Mouse (Mus musculus): ENCODE results near the gene Mrgpre. TPM values are rescaled to one million over a fixed set of nuclear protein-coding genes. Genes with fewer than 3 reads are reported as not detected.
A peak's percentile ranks its signal among the peaks of the same experiment; 100 is the strongest.

The Mrgpre gene
- polyA plus RNA-seq, 1 experiment from 2014 or later = 2.7 TPM

DNA sequence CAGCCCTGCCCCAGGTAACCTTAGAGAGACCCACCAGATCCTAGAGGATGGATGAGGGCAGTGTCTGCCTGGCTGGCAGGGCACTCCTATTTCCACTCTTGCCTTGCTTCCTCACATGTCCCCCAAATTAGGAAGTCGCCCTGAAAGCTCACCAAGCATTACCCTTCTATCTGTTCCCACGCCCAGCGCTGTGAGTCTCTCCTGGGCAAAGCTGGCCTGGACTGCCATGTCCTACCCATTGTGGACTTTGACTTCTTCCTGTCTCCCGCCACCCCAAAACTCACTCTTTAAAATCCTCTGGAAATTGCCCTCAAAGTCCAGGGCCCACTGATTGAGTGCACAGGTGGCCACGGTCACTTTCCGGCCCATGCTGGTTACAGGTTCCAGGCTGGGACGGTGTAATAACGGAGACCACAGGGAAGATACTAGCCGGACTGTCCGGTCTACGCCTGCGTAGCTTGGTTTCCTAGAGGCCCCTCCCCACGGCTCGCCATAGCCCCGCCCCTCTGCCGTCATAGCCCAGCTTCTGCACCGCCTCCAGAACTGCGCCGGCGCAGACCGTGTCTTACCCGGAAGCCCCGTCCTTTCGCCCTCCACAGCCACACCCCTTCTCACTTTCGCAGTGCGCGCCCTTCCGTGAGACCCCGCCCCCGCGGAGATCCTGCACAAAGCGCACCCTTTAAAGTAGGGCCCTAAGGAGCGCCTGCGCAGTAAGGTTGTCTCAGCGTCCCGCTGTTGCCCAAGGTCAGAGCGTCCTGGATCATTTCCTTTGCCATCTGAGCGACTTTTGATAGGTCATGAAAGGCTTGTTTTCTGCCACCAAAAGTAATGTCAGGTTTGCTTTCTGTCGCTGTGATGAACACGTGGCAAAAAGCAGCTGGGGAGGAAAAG, 38.3 kb upstream of the Mrgpre start, which contains the start of the genes Nadsyn1 and Dhcr7:
TSS of gene Nadsyn1 (minus strand) at position 475 of the 891 bp plus-strand sequence.
TSS of gene Dhcr7 (plus strand) at position 771 of the 891 bp plus-strand sequence.
- Histone ChIP-seq H3K27me3 (ENCODE audit: control insufficient read depth, insufficient read depth, low read length) (no peaks in the 10 kb centered on the region), H3K36me3 (ENCODE audit: control insufficient read depth, insufficient read depth, low read length) (no peaks in the 10 kb centered on the region), H3K9me3 (ENCODE audit: control insufficient read depth, low read length) (no peaks in the 10 kb centered on the region), H3K9ac (ENCODE audit: low read length) (peak within 1 kb of the TSS; percentile 68), H3K4me3 (ENCODE audit: low read depth, low read length) (peak within 1 kb of the TSS; percentile 57), H3K4me1 (ENCODE audit: control insufficient read depth, insufficient read depth, low read length) (peaks cover 9% of the 10 kb centered on the region), H3K27ac (ENCODE audit: low read depth, low read length) (no peak within 1 kb of the TSS), H3K4me2 (peak within 1 kb of the TSS; percentile 54)
- peak; percentile 98 for ATAC-seq (ENCODE audit: low FRiP score)
- peak; percentile 99 for DNase-seq (ENCODE audit: low spot score, missing footprints)
- under 1% methylated on average over 40 of the region's 40 CpGs for WGBS

DNA sequence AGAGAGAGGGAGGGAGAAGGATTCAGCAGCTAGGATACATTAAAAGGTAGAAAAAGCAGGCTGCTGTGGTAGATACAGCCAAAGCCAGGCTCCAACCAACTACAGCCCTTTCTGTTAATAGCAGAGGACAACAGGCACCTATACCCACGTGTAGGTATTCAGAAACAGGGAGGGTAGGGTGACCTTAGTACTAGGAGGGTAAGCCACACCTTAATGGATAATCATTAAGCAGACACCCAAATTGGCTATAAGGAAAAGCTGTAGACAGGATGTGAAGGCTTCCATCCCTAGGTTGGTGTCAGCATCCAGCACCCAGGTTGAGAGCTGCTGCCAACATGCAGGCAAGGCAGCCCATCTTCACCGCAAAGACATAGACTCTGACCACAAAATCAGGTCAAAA, 36.9 kb upstream of the Mrgpre start:
- Histone ChIP-seq H3K9me3 (ENCODE audit: control insufficient read depth, low read length) (no peaks in the 10 kb centered on the region), H3K4me2 (no peak overlapping the region), H3K27ac (ENCODE audit: low read depth, low read length) (no peak overlapping the region), H3K9ac (ENCODE audit: low read length) (no peak overlapping the region), H3K36me3 (ENCODE audit: control insufficient read depth, insufficient read depth, low read length) (no peaks in the 10 kb centered on the region; the same call in 1 of the 2 replicates), H3K4me1 (ENCODE audit: control insufficient read depth, insufficient read depth, low read length) (peaks cover 9% of the 10 kb centered on the region), H3K4me3 (ENCODE audit: low read depth, low read length) (no peak overlapping the region), H3K27me3 (ENCODE audit: control insufficient read depth, insufficient read depth, low read length) (no peaks in the 10 kb centered on the region)
- 89% methylated on average over 2 of the region's 2 CpGs for WGBS
- ATAC-seq (ENCODE audit: low FRiP score) (no peak), DNase-seq (ENCODE audit: low spot score, missing footprints) (no peak)

DNA sequence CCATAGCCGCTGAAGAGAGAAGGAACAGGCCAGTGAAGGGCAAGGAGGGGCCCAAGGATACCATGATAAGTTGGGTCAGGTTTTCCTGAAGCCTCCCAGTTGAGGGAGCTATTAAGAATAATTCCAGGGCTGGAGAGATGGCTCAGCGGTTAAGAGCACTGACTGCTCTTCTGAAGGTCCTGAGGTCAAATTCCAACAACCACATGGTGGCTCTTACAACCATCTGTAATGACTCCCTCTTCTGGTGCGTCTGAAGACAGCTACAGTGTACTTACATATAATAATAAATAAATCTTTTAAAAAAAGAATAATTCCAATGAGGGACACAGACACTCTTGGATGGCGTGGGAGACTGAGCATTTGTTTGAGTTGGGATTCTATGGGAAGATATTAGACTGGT, 34.9 kb upstream of the Mrgpre start:
- Histone ChIP-seq H3K36me3 (ENCODE audit: control insufficient read depth, insufficient read depth, low read length) (peaks cover 3% of the 10 kb centered on the region), H3K27me3 (ENCODE audit: control insufficient read depth, insufficient read depth, low read length) (no peaks in the 10 kb centered on the region), H3K27ac (ENCODE audit: low read depth, low read length) (no peak overlapping the region), H3K9ac (ENCODE audit: low read length) (no peak overlapping the region), H3K4me3 (ENCODE audit: low read depth, low read length) (no peak overlapping the region), H3K9me3 (ENCODE audit: control insufficient read depth, low read length) (no peaks in the 10 kb centered on the region), H3K4me2 (no peak overlapping the region), H3K4me1 (ENCODE audit: control insufficient read depth, insufficient read depth, low read length) (peaks cover 9% of the 10 kb centered on the region)
- 75% methylated on average over 4 of the region's 4 CpGs for WGBS
- no peak for DNase-seq (ENCODE audit: low spot score, missing footprints)
- no peak for ATAC-seq (ENCODE audit: low FRiP score)

DNA sequence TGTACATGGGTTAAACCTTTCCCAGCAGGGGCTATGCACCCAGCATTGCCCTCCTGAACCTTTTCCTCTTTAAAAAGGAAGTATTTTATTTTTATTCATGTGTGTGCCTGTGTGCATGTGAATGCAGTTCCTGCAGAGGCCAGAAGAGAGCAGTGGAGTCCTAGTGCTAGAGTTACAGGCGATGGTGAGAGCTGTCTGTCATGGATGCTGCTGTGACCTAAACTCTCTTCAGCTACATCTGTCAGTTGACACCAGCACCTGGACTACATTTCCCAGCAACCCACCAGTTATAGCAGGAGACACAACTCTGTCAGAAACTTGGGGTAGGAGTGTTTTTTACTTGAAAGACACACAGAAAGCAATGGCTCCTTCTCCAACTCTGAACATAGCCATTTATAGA, 24.6 kb upstream of the Mrgpre start:
- DNase-seq (ENCODE audit: low spot score, missing footprints) = no peak

DNA sequence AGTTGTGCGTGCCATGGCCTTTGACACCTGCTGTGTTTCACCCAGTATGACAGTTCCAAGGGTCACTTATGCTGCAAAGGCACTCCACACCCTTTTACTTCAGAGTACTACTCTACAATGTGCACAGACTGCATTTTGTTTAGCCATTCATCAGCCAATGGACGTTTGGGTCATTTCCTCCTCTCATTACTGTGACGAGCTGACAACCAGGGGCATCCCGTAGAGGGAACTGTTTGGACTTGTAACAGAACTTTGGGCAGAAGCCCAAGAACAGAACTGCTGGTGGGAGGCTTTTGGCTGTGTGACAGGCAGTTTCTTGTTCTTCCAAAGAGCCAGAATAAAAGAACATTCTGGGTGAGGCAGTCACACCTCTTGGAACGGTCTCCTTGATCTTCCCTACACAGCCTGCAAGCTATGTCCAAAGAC, 20.9 kb upstream of the Mrgpre start:
- 77% methylated on average over 5 of the region's 5 CpGs for WGBS
- DNase-seq (ENCODE audit: low spot score, missing footprints) (no peak), ATAC-seq (ENCODE audit: low FRiP score) (no peak)
- no peak overlapping the region for H3K4me3 ChIP-seq (ENCODE audit: low read depth, low read length)
- H3K36me3 ChIP-seq (ENCODE audit: control insufficient read depth, insufficient read depth, low read length) = peaks cover 10% of the 10 kb centered on the region
- H3K4me1 ChIP-seq (ENCODE audit: control insufficient read depth, insufficient read depth, low read length) = no peaks in the 10 kb centered on the region
- no peak overlapping the region for H3K4me2 ChIP-seq
- no peaks in the 10 kb centered on the region for H3K9me3 ChIP-seq (ENCODE audit: control insufficient read depth, low read length)
- H3K9ac ChIP-seq (ENCODE audit: low read length) = no peak overlapping the region
- H3K27ac ChIP-seq (ENCODE audit: low read depth, low read length) = no peak overlapping the region
- H3K27me3 ChIP-seq (ENCODE audit: control insufficient read depth, insufficient read depth, low read length) = no peaks in the 10 kb centered on the region

More for the DNA sequence above, 24.6 kb upstream of the Mrgpre start:
- Histone ChIP-seq H3K27ac (ENCODE audit: low read depth, low read length) (no peak overlapping the region), H3K36me3 (ENCODE audit: control insufficient read depth, insufficient read depth, low read length) (peaks cover 19% of the 10 kb centered on the region), H3K27me3 (ENCODE audit: control insufficient read depth, insufficient read depth, low read length) (no peaks in the 10 kb centered on the region), H3K9ac (ENCODE audit: low read length) (no peak overlapping the region), H3K4me3 (ENCODE audit: low read depth, low read length) (no peak overlapping the region), H3K4me1 (ENCODE audit: control insufficient read depth, insufficient read depth, low read length) (no peaks in the 10 kb centered on the region), H3K4me2 (no peak overlapping the region), H3K9me3 (ENCODE audit: control insufficient read depth, low read length) (no peaks in the 10 kb centered on the region)
- WGBS = 50% methylated on average over 1 of the region's 1 CpGs
- no peak for ATAC-seq (ENCODE audit: low FRiP score)

DNA sequence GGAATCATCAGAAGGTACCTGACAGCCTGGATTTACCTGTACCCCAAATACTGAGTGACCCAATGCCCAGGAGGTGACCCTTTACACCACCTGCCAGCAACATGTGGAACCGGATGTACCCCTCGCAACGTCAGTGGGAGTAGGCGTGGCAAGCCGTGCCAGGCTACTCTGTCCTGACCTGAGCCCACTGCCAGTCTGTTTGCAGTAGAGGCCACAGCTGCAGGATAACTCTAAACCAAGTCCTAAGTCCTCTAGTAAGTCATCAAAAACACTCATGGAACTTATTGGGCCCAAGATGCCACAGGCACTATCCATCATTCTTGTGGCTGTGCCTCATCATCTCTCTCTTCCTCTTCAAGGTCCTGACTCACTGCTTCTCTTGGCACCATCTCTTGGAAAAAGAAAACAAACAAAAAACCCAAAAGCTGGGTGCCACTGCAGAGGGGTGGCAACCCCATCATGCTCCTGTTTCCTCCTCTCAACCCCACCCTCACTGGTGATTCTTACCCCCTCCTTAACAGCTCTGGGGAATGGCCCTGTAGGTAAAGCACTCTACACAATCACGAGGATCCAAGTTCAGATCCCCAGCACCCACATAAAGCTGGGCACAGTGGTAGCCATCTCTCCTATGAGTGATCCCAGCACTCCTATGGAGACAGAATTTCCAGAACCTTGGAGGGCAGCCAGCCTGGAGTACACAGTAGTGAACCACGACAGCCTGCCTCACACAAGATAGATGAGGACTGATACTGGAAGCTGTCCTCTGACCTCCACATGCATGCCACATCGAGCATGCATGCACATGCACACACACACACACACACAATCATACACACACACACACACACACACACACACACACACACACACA, 17.1 kb upstream of the Mrgpre start:
- Histone ChIP-seq H3K27me3 (ENCODE audit: control insufficient read depth, insufficient read depth, low read length) (no peaks in the 10 kb centered on the region), H3K36me3 (ENCODE audit: control insufficient read depth, insufficient read depth, low read length) (peaks cover 10% of the 10 kb centered on the region), H3K4me3 (ENCODE audit: low read depth, low read length) (no peak overlapping the region), H3K4me1 (ENCODE audit: control insufficient read depth, insufficient read depth, low read length) (no peaks in the 10 kb centered on the region), H3K9me3 (ENCODE audit: control insufficient read depth, low read length) (no peaks in the 10 kb centered on the region), H3K27ac (ENCODE audit: low read depth, low read length) (no peak overlapping the region), H3K4me2 (no peak overlapping the region), H3K9ac (ENCODE audit: low read length) (no peak overlapping the region)
- DNase-seq (ENCODE audit: low spot score, missing footprints) = no peak
- no peak for ATAC-seq (ENCODE audit: low FRiP score)
- 90% methylated on average over 8 of the region's 8 CpGs for WGBS

DNA sequence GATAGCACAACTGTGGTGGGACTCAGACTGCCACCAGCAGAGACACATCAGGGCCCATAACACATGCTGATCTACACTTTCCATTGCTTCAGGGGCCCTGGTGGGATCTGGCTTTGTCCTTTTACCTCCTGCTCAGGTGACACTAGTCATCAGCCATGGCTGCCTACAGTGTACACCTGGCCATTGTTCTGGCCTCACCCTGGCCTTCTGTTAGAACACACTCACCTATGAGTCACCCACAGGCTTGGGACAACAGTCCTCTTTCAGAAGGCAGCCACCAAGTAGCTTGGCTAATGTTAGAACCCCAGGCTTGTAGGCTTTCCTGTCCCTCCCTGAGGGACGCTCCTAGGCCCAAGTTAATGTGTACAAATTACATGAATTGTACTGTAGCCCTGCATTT, 16.5 kb upstream of the Mrgpre start:
- Histone ChIP-seq H3K4me3 (ENCODE audit: low read depth, low read length) (no peak overlapping the region), H3K27ac (ENCODE audit: low read depth, low read length) (no peak overlapping the region), H3K4me2 (no peak overlapping the region), H3K4me1 (ENCODE audit: control insufficient read depth, insufficient read depth, low read length) (no peaks in the 10 kb centered on the region), H3K36me3 (ENCODE audit: control insufficient read depth, insufficient read depth, low read length) (peaks cover 10% of the 10 kb centered on the region), H3K9me3 (ENCODE audit: control insufficient read depth, low read length) (no peaks in the 10 kb centered on the region), H3K27me3 (ENCODE audit: control insufficient read depth, insufficient read depth, low read length) (no peaks in the 10 kb centered on the region), H3K9ac (ENCODE audit: low read length) (no peak overlapping the region)
- ATAC-seq (ENCODE audit: low FRiP score) (no peak), DNase-seq (ENCODE audit: low spot score, missing footprints) (no peak)
- WGBS = 97% methylated on average over 1 of the region's 1 CpGs

DNA sequence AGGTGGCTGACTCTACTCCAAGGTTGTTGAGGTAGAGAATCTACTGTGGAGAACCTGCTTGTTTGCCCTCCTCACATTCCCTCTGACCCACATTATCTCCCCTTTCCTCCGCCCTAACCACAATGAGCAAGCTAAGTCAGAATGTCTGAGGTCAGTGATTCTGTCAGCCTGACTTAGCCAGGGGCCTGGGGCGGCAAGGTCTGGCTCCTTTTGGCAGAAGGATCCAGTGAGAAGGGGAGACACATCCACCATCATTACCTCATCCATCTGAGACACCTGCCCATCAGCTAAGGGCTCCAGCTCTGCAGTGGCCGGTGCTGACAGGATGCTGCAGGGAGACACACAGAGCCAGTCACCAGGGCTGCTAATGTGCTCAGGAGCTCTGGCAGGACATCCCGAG, 14.5 kb upstream of the Mrgpre start:
- DNase-seq (ENCODE audit: low spot score, missing footprints) = no peak
- Histone ChIP-seq H3K4me3 (ENCODE audit: low read depth, low read length) (no peak overlapping the region), H3K36me3 (ENCODE audit: control insufficient read depth, insufficient read depth, low read length) (peaks cover 6% of the 10 kb centered on the region; the same call in 1 of the 2 replicates), H3K9me3 (ENCODE audit: control insufficient read depth, low read length) (no peaks in the 10 kb centered on the region), H3K9ac (ENCODE audit: low read length) (no peak overlapping the region), H3K27me3 (ENCODE audit: control insufficient read depth, insufficient read depth, low read length) (no peaks in the 10 kb centered on the region), H3K27ac (ENCODE audit: low read depth, low read length) (no peak overlapping the region), H3K4me1 (ENCODE audit: control insufficient read depth, insufficient read depth, low read length) (no peaks in the 10 kb centered on the region), H3K4me2 (no peak overlapping the region)
- no peak for ATAC-seq (ENCODE audit: low FRiP score)
- WGBS = 89% methylated on average over 4 of the region's 4 CpGs

DNA sequence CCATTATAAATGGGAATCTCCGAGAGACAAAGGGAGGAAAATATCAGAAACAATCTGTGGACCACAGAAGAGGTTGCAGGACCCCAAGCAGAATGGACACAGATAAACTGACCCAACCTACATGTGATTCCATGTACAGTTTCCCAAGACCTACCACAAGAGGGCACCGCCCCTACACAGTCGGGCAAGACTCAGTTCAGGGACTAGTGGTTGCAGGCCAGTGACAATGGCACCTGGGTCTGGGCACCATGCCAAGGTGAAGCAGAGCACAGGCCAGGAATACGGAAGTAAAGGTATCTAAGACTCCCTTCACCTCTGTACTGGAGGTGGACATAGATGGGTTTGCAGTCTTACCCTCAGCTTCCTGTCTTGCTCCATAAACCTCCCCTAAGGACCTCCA, 8.8 kb upstream of the Mrgpre start:
- no peak overlapping the region for H3K4me3 ChIP-seq (ENCODE audit: low read depth, low read length)
- no peak overlapping the region for H3K9ac ChIP-seq (ENCODE audit: low read length)
- no peak for ATAC-seq (ENCODE audit: low FRiP score)
- peaks cover 2% of the 10 kb centered on the region; the same call in 1 of the 2 replicates for H3K36me3 ChIP-seq (ENCODE audit: control insufficient read depth, insufficient read depth, low read length)
- H3K27ac ChIP-seq (ENCODE audit: low read depth, low read length) = no peak overlapping the region
- no peaks in the 10 kb centered on the region for H3K4me1 ChIP-seq (ENCODE audit: control insufficient read depth, insufficient read depth, low read length)
- H3K27me3 ChIP-seq (ENCODE audit: control insufficient read depth, insufficient read depth, low read length) = no peaks in the 10 kb centered on the region
- H3K4me2 ChIP-seq = no peak overlapping the region
- no peaks in the 10 kb centered on the region for H3K9me3 ChIP-seq (ENCODE audit: control insufficient read depth, low read length)
- no peak for DNase-seq (ENCODE audit: low spot score, missing footprints)
- 62% methylated on average over 4 of the region's 4 CpGs for WGBS

Data from midbrain, embryonic 11.5 days (tissue).